Mouse (Mus musculus): Measurements from ENCODE around the gene Krt80. TPM values are rescaled to one million over a fixed set of nuclear protein-coding genes. Genes with fewer than 3 reads are reported as not detected.

The Krt80 gene
- polyA plus RNA-seq, 1 experiment from 2014 or later = 2.0 TPM

GRCm38 (mm10) chr15:101373286-101373898 is 3.4 kb upstream of the Krt80 start:
- 79% methylated on average over 16 of the region's 16 CpGs for WGBS

GRCm38 (mm10) chr15:101372131-101372977 is 2.4 kb upstream of the Krt80 start:
- no peak for ATAC-seq (ENCODE audit: borderline replicate concordance, extremely low read depth, low FRiP score, low TSS enrichment)
- Histone ChIP-seq H3K4me2 (no peak overlapping the region), H3K9ac (no peak overlapping the region), H3K4me3 (no peak overlapping the region), H3K9me3 (no peaks in the 10 kb centered on the region), H3K36me3 (no peaks in the 10 kb centered on the region), H3K4me1 (peaks cover 61% of the 10 kb centered on the region), H3K27ac (peak overlapping the region; percentile 35), H3K27me3 (no peaks in the 10 kb centered on the region)
- WGBS = 61% methylated on average over 7 of the region's 7 CpGs

More at GRCm38 (mm10) chr15:101373286-101373898, 3.4 kb upstream of the Krt80 start:
- Histone ChIP-seq H3K27ac (no peak overlapping the region), H3K4me1 (peaks cover 53% of the 10 kb centered on the region), H3K4me2 (no peak overlapping the region), H3K4me3 (no peak overlapping the region), H3K9me3 (no peaks in the 10 kb centered on the region), H3K27me3 (no peaks in the 10 kb centered on the region), H3K36me3 (no peaks in the 10 kb centered on the region), H3K9ac (no peak overlapping the region)
- ATAC-seq (ENCODE audit: borderline replicate concordance, extremely low read depth, low FRiP score, low TSS enrichment) = no peak

- Histone ChIP-seq H3K27me3 (no peaks in the 10 kb centered on the region), H3K36me3 (no peaks in the 10 kb centered on the region), H3K4me1 (peaks cover 69% of the 10 kb centered on the region), H3K9ac (no peak overlapping the region), H3K4me2 (no peak overlapping the region), H3K9me3 (no peaks in the 10 kb centered on the region), H3K4me3 (no peak overlapping the region), H3K27ac (peak overlapping the region; percentile 91)
- 77% methylated on average over 15 of the region's 15 CpGs for WGBS
- no peak for ATAC-seq (ENCODE audit: borderline replicate concordance, extremely low read depth, low FRiP score, low TSS enrichment)
Measured at GRCm38 (mm10) chr15:101371141-101371985, 1.4 kb upstream of the Krt80 start.

GRCm38 (mm10) chr15:101369382-101370100 is 421 bp downstream of the Krt80 start:
- H3K4me1 ChIP-seq = peaks cover 79% of the 10 kb centered on the region
- H3K4me3 ChIP-seq = no peak overlapping the region
- peak overlapping the region; percentile 35 for H3K4me2 ChIP-seq

GRCm38 (mm10) chr15:101368502-101369381 is 1.2 kb downstream of the Krt80 start:
- no peaks in the 10 kb centered on the region for H3K36me3 ChIP-seq
- no peaks in the 10 kb centered on the region for H3K9me3 ChIP-seq
- H3K27me3 ChIP-seq = no peaks in the 10 kb centered on the region
- ATAC-seq (ENCODE audit: borderline replicate concordance, extremely low read depth, low FRiP score, low TSS enrichment) = no peak
- H3K4me1 ChIP-seq = peaks cover 79% of the 10 kb centered on the region
- H3K4me3 ChIP-seq = no peak overlapping the region
- no peak overlapping the region for H3K9ac ChIP-seq
- peak overlapping the region; percentile 91 for H3K27ac ChIP-seq
- 51% methylated on average over 11 of the region's 11 CpGs for WGBS
- H3K4me2 ChIP-seq = no peak overlapping the region

More at GRCm38 (mm10) chr15:101369382-101370100, 421 bp downstream of the Krt80 start:
- H3K9ac ChIP-seq = no peak overlapping the region
- no peaks in the 10 kb centered on the region for H3K27me3 ChIP-seq
- no peaks in the 10 kb centered on the region for H3K36me3 ChIP-seq
- WGBS = 36% methylated on average over 12 of the region's 12 CpGs
- 0 out of 2 replicates have a peak, but pooled peaks have one; percentile 4 for ATAC-seq (ENCODE audit: borderline replicate concordance, extremely low read depth, low FRiP score, low TSS enrichment)
- peak overlapping the region; percentile 91 for H3K27ac ChIP-seq
- no peaks in the 10 kb centered on the region for H3K9me3 ChIP-seq

- Histone ChIP-seq H3K4me1 (peaks cover 77% of the 10 kb centered on the region), H3K27me3 (no peaks in the 10 kb centered on the region), H3K9me3 (no peaks in the 10 kb centered on the region), H3K27ac (no peak overlapping the region), H3K4me3 (no peak overlapping the region), H3K9ac (no peak overlapping the region), H3K36me3 (no peaks in the 10 kb centered on the region), H3K4me2 (no peak overlapping the region)
- 74% methylated on average over 6 of the region's 6 CpGs for WGBS
- no peak for ATAC-seq (ENCODE audit: borderline replicate concordance, extremely low read depth, low FRiP score, low TSS enrichment)
Measured at GRCm38 (mm10) chr15:101368015-101368414, 1.9 kb downstream of the Krt80 start.

- WGBS = 69% methylated on average over 8 of the region's 8 CpGs
- peaks cover 72% of the 10 kb centered on the region for H3K4me1 ChIP-seq
Measured at GRCm38 (mm10) chr15:101367497-101367896, 2.5 kb downstream of the Krt80 start.

GRCm38 (mm10) chr15:101366926-101367325 is 3.0 kb downstream of the Krt80 start:
- WGBS = 48% methylated on average over 2 of the region's 2 CpGs
- no peak overlapping the region for H3K9ac ChIP-seq
- no peaks in the 10 kb centered on the region for H3K36me3 ChIP-seq
- no peaks in the 10 kb centered on the region for H3K9me3 ChIP-seq
- H3K4me1 ChIP-seq = peaks cover 66% of the 10 kb centered on the region
- no peak for ATAC-seq (ENCODE audit: borderline replicate concordance, extremely low read depth, low FRiP score, low TSS enrichment)
- no peak overlapping the region for H3K4me3 ChIP-seq
- no peaks in the 10 kb centered on the region for H3K27me3 ChIP-seq
- no peak overlapping the region for H3K4me2 ChIP-seq
- no peak overlapping the region for H3K27ac ChIP-seq

More at GRCm38 (mm10) chr15:101367497-101367896, 2.5 kb downstream of the Krt80 start:
- no peak for ATAC-seq (ENCODE audit: borderline replicate concordance, extremely low read depth, low FRiP score, low TSS enrichment)
- no peak overlapping the region for H3K9ac ChIP-seq
- no peak overlapping the region for H3K4me3 ChIP-seq
- H3K9me3 ChIP-seq = no peaks in the 10 kb centered on the region
- no peak overlapping the region for H3K27ac ChIP-seq
- H3K4me2 ChIP-seq = no peak overlapping the region
- H3K36me3 ChIP-seq = no peaks in the 10 kb centered on the region
- H3K27me3 ChIP-seq = no peaks in the 10 kb centered on the region

GRCm38 (mm10) chr15:101366482-101366881 is 3.5 kb downstream of the Krt80 start:
- Histone ChIP-seq H3K4me3 (no peak overlapping the region), H3K27me3 (no peaks in the 10 kb centered on the region), H3K36me3 (no peaks in the 10 kb centered on the region), H3K27ac (no peak overlapping the region), H3K4me1 (peaks cover 66% of the 10 kb centered on the region), H3K9me3 (no peaks in the 10 kb centered on the region), H3K4me2 (no peak overlapping the region), H3K9ac (no peak overlapping the region)
- no peak for ATAC-seq (ENCODE audit: borderline replicate concordance, extremely low read depth, low FRiP score, low TSS enrichment)
- 26% methylated on average over 3 of the region's 3 CpGs for WGBS

GRCm38 (mm10) chr15:101365721-101366120 is 4.2 kb downstream of the Krt80 start:
- no peak overlapping the region for H3K4me2 ChIP-seq
- no peak overlapping the region for H3K4me3 ChIP-seq
- no peak overlapping the region for H3K27ac ChIP-seq
- H3K36me3 ChIP-seq = no peaks in the 10 kb centered on the region
- no peaks in the 10 kb centered on the region for H3K9me3 ChIP-seq
- no peaks in the 10 kb centered on the region for H3K27me3 ChIP-seq
- no peak overlapping the region for H3K9ac ChIP-seq
- peaks cover 58% of the 10 kb centered on the region for H3K4me1 ChIP-seq
- WGBS = 53% methylated on average over 4 of the region's 4 CpGs
- no peak for ATAC-seq (ENCODE audit: borderline replicate concordance, extremely low read depth, low FRiP score, low TSS enrichment)

Measured in lung, embryonic 15.5 days (tissue).